Mouse (Mus musculus) thymus, postnatal 14 days (tissue): Measurements from ENCODE around the gene Ddx19b.
"Not testable (repeated sequence)": the region's sequence is repeated elsewhere in the genome, so short reads cannot be mapped to it uniquely, and the experiment has no call there.

ENCODE experiments used
- DNase-seq: peaks from one replicate; pipeline ENCODE4 v3.0.0; 2021

The Ddx19b gene

GRCm38 (mm10) chr8:111033482-111034215 lies 2.1 kb upstream of the Ddx19b start:
- DNase-seq, result peak; percentile 97

GRCm38 (mm10) chr8:111032916-111033315 lies 1.4 kb upstream of the Ddx19b start, which contains the start of gene Aars:
Gene Aars (plus strand): TSS chr8:111033144.
- DNase-seq, result no peak

GRCm38 (mm10) chr8:111030045-111030444 lies 1.5 kb downstream of the Ddx19b start:
- DNase-seq, result no peak

- peak; percentile 14 for DNase-seq
Measured at GRCm38 (mm10) chr8:111029589-111029988, 2.0 kb downstream of the Ddx19b start.

GRCm38 (mm10) chr8:111027391-111027937 lies 4.1 kb downstream of the Ddx19b start:
- DNase-seq, result peak; percentile 79

GRCm38 (mm10) chr8:111026609-111027008 lies 4.9 kb downstream of the Ddx19b start:
- DNase-seq, result not testable (repeated sequence)

- not testable (repeated sequence) for DNase-seq
Measured at GRCm38 (mm10) chr8:111010230-111010991, 21.1 kb downstream of the Ddx19b start.

GRCm38 (mm10) chr8:110997547-110998531 lies 33.7 kb downstream of the Ddx19b start, which contains the start of gene Ddx19a:
Gene Ddx19a (minus strand): TSS chr8:110997800.
- peak; percentile 91 for DNase-seq

- DNase-seq, result no peak
Measured at GRCm38 (mm10) chr8:110996641-110997430, 34.7 kb downstream of the Ddx19b start.

GRCm38 (mm10) chr8:110990017-110990416 lies 41.5 kb downstream of the Ddx19b start:
- no peak for DNase-seq

- peak; percentile 66 for DNase-seq
Measured at GRCm38 (mm10) chr8:110987805-110988744, 43.5 kb downstream of the Ddx19b start.

- DNase-seq, result no peak
Measured at GRCm38 (mm10) chr8:110981304-110981703, 50.2 kb downstream of the Ddx19b start.

- DNase-seq, result not testable (repeated sequence)
Measured at GRCm38 (mm10) chr8:110977987-110978386, 53.6 kb downstream of the Ddx19b start.

- not testable (repeated sequence) for DNase-seq
Measured at GRCm38 (mm10) chr8:110976532-110976931, 55.0 kb downstream of the Ddx19b start.

GRCm38 (mm10) chr8:110969910-110970770 lies 61.4 kb downstream of the Ddx19b start:
- peak; percentile 92 for DNase-seq

GRCm38 (mm10) chr8:110967326-110967725 lies 64.2 kb downstream of the Ddx19b start:
- no peak for DNase-seq

GRCm38 (mm10) chr8:110966586-110966985 lies 65.0 kb downstream of the Ddx19b start:
- no peak for DNase-seq

GRCm38 (mm10) chr8:110965594-110965993 lies 66.0 kb downstream of the Ddx19b start:
- DNase-seq, result no peak

- DNase-seq, result no peak
Measured at GRCm38 (mm10) chr8:110964666-110965065, 66.9 kb downstream of the Ddx19b start.
